In the genomic region with DNA sequence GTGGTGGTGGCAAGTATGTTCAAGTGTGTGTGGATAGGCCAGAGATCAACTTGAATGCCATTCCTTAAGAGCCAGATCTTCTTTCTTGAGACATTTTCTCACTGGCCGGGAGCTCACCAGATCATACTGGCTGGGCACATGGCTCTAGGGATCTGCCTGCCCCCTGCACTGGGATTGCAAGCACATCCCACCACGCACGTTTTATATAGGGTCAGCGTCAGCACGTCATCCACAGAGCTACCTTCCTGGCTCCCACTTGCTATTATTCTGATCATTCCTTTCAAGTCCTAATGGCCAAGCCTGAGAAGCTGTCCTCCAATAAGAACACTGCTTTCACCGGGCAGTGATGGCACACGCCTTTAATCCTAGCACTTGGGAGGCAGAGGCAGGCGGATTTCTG, we compare ENCODE assay signal across 24 mouse cellular contexts.
"Had no signal": no experiment of that assay in that cellular context is flagged by ENCODE, and none has a peak within 500 bp of the region (broad histone marks: within the 10 kb centered on the region; RNA-seq: fewer than 3 reads in every experiment).

No protein-coding gene starts in this region.

- H3K4me2 ChIP-seq: heart, embryonic 12.5 days; hindbrain, embryonic 13.5 days; hindbrain, embryonic 15.5 days; kidney, embryonic 15.5 days; limb, embryonic 12.5 days; liver, embryonic 11.5 days; liver, embryonic 13.5 days; liver, embryonic 15.5 days had no signal

- H3K9ac ChIP-seq: heart, embryonic 12.5 days; hindbrain, embryonic 13.5 days; hindbrain, embryonic 15.5 days; kidney, embryonic 15.5 days; limb, embryonic 12.5 days; liver, embryonic 13.5 days; liver, embryonic 15.5 days had no signal

- ATAC-seq: hindbrain, postnatal 0 days; intestine, embryonic 16.5 days had no signal

- H3K9me3 ChIP-seq: hindbrain, embryonic 13.5 days; hindbrain, embryonic 15.5 days; kidney, embryonic 15.5 days; limb, embryonic 12.5 days; liver, embryonic 13.5 days; liver, embryonic 15.5 days had no signal

- H3K27ac ChIP-seq: gastrocnemius, adult 2 months; heart, adult 2 months; hindbrain, embryonic 13.5 days; hindbrain, embryonic 15.5 days; hindbrain, postnatal 0 days; kidney, embryonic 15.5 days; kidney, postnatal 0 days; limb, embryonic 12.5 days; liver, embryonic 13.5 days; liver, embryonic 15.5 days had no signal

- H3K4me1 ChIP-seq: hindbrain, embryonic 13.5 days; hindbrain, embryonic 15.5 days; kidney, embryonic 15.5 days; liver, embryonic 13.5 days; liver, embryonic 15.5 days had no signal

- H3K4me3 ChIP-seq: gastrocnemius, adult 2 months; heart, adult 2 months; heart, embryonic 12.5 days; hindbrain, embryonic 13.5 days; hindbrain, embryonic 15.5 days; kidney, embryonic 15.5 days; limb, embryonic 12.5 days; liver, embryonic 13.5 days; liver, embryonic 15.5 days had no signal

- H3K36me3 ChIP-seq: heart, embryonic 12.5 days; hindbrain, embryonic 13.5 days; hindbrain, embryonic 15.5 days; kidney, embryonic 15.5 days; limb, embryonic 12.5 days; liver, embryonic 13.5 days; liver, embryonic 15.5 days had no signal

- DNase-seq: gastrocnemius, adult 2 months; gastrocnemius, postnatal 10 days; gastrocnemius, postnatal 36 days; heart, adult 2 months; heart, postnatal 36 days; kidney, adult 11 months; kidney, adult 2 months; kidney, adult 9 months; kidney, postnatal 14 days; kidney, postnatal 36 days; layer of hippocampus, adult 9-11 months; layer of hippocampus, postnatal 36 days; liver; liver, embryonic 13.5 days had no signal

- H3K27me3 ChIP-seq: heart, embryonic 12.5 days; hindbrain, embryonic 13.5 days; hindbrain, embryonic 15.5 days; kidney, embryonic 15.5 days; limb, embryonic 12.5 days; liver, embryonic 13.5 days; liver, embryonic 15.5 days had no signal
